Mouse (Mus musculus) E14TG2a.4 (cell line): Measurements from ENCODE around the gene Ankrd54.

ENCODE experiments used
- CTCF ChIP-seq: conservative IDR thresholded peaks from 2 replicates; pipeline ENCODE4 v1.5.1; 2014; ENCODE audit warnings: low read length
- NANOG ChIP-seq: IDR thresholded peaks from 2 replicates; pipeline ENCODE4 v1.6.1; 2014; ENCODE audit warnings: borderline replicate concordance, low read length, mixed read lengths

DNA sequence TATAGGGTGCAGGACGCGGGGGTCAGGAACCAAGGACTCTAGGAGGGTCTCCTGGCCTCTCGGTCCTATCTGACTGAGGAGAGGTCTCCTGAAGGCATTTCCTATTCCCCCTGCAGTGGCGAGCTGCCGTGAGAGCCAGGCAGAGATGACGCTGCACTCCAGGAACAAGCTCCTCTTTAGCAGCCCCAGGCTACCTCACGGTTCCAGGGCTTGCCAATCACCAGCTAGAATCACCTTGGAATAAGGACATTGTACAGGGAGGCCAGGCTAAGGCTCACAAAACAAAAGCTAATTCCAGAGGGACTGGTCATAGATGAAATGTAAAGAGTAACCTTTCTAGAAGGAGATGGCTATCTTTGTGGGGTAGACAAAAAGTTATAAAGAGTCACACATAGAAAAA, 6.1 kb downstream of the Ankrd54 start:
- TF ChIP-seq CTCF (no peak), NANOG (no peak)
